Mouse (Mus musculus): ENCODE results near the gene B4galt5. TPM values are rescaled to one million over a fixed set of nuclear protein-coding genes. Genes with fewer than 3 reads are reported as not detected.

B4galt5 gene
- polyA plus RNA-seq, 1 experiment from 2014 or later = 7.6 TPM

GRCm38 (mm10) chr2:167281461-167281860 is 67.5 kb downstream of the B4galt5 start:
- no peaks in the 10 kb centered on the region for H3K36me3 ChIP-seq
- no peak overlapping the region for H3K27ac ChIP-seq
- H3K9ac ChIP-seq = no peak overlapping the region
- no peaks in the 10 kb centered on the region for H3K4me1 ChIP-seq
- 91% methylated on average over 13 of the region's 13 CpGs for WGBS
- H3K27me3 ChIP-seq = peaks cover 5% of the 10 kb centered on the region; the same call in 1 of the 2 replicates
- no peak overlapping the region for H3K4me2 ChIP-seq
- no peaks in the 10 kb centered on the region for H3K9me3 ChIP-seq
- ATAC-seq (ENCODE audit: insufficient number of reproducible peaks, insufficient read depth, low FRiP score, low TSS enrichment, low read depth) = no peak
- H3K4me3 ChIP-seq = no peak overlapping the region

- Histone ChIP-seq H3K36me3 (no peaks in the 10 kb centered on the region), H3K4me3 (no peak overlapping the region), H3K4me2 (no peak overlapping the region), H3K4me1 (no peaks in the 10 kb centered on the region), H3K9ac (no peak overlapping the region), H3K27ac (no peak overlapping the region), H3K9me3 (no peaks in the 10 kb centered on the region), H3K27me3 (peaks cover 5% of the 10 kb centered on the region; the same call in 1 of the 2 replicates)
- WGBS = 86% methylated on average over 4 of the region's 4 CpGs
- no peak for ATAC-seq (ENCODE audit: insufficient number of reproducible peaks, insufficient read depth, low FRiP score, low TSS enrichment, low read depth)
Observed at GRCm38 (mm10) chr2:167280986-167281310, 68.0 kb downstream of the B4galt5 start.

- Histone ChIP-seq H3K27ac (no peak overlapping the region), H3K4me3 (no peak overlapping the region), H3K4me2 (no peak overlapping the region), H3K9ac (no peak overlapping the region), H3K9me3 (no peaks in the 10 kb centered on the region), H3K27me3 (peaks cover 5% of the 10 kb centered on the region; the same call in 1 of the 2 replicates), H3K4me1 (no peaks in the 10 kb centered on the region), H3K36me3 (no peaks in the 10 kb centered on the region)
- ATAC-seq (ENCODE audit: insufficient number of reproducible peaks, insufficient read depth, low FRiP score, low TSS enrichment, low read depth) = peak; percentile 52; the same call in 1 of the 2 replicates
- WGBS = 43% methylated on average over 26 of the region's 26 CpGs
Observed at GRCm38 (mm10) chr2:167280090-167280985, 68.6 kb downstream of the B4galt5 start.

GRCm38 (mm10) chr2:167278751-167279526 is 70.0 kb downstream of the B4galt5 start:
- H3K9me3 ChIP-seq = no peaks in the 10 kb centered on the region
- no peak overlapping the region for H3K9ac ChIP-seq
- H3K4me3 ChIP-seq = no peak overlapping the region
- no peak overlapping the region for H3K27ac ChIP-seq
- H3K36me3 ChIP-seq = no peaks in the 10 kb centered on the region
- H3K27me3 ChIP-seq = peaks cover 5% of the 10 kb centered on the region; the same call in 1 of the 2 replicates
- no peak overlapping the region for H3K4me2 ChIP-seq
- no peaks in the 10 kb centered on the region for H3K4me1 ChIP-seq
- WGBS = 55% methylated on average over 17 of the region's 17 CpGs
- ATAC-seq (ENCODE audit: insufficient number of reproducible peaks, insufficient read depth, low FRiP score, low TSS enrichment, low read depth) = no peak

- Histone ChIP-seq H3K4me2 (no peak overlapping the region), H3K27me3 (peaks cover 5% of the 10 kb centered on the region; the same call in 1 of the 2 replicates), H3K36me3 (no peaks in the 10 kb centered on the region), H3K27ac (no peak overlapping the region), H3K9me3 (no peaks in the 10 kb centered on the region), H3K9ac (no peak overlapping the region), H3K4me1 (no peaks in the 10 kb centered on the region), H3K4me3 (no peak overlapping the region)
- no peak for ATAC-seq (ENCODE audit: insufficient number of reproducible peaks, insufficient read depth, low FRiP score, low TSS enrichment, low read depth)
- WGBS = 81% methylated on average over 7 of the region's 7 CpGs
Observed at GRCm38 (mm10) chr2:167278011-167278410, 71.0 kb downstream of the B4galt5 start.

GRCm38 (mm10) chr2:167277026-167277425 is 72.0 kb downstream of the B4galt5 start:
- Histone ChIP-seq H3K36me3 (no peaks in the 10 kb centered on the region), H3K9me3 (no peaks in the 10 kb centered on the region), H3K27me3 (peaks cover 5% of the 10 kb centered on the region; the same call in 1 of the 2 replicates), H3K4me2 (no peak overlapping the region), H3K4me3 (no peak overlapping the region), H3K27ac (no peak overlapping the region), H3K9ac (no peak overlapping the region), H3K4me1 (no peaks in the 10 kb centered on the region)
- ATAC-seq (ENCODE audit: insufficient number of reproducible peaks, insufficient read depth, low FRiP score, low TSS enrichment, low read depth) = no peak
- 47% methylated on average over 13 of the region's 13 CpGs for WGBS

GRCm38 (mm10) chr2:167275856-167276255 is 73.1 kb downstream of the B4galt5 start:
- Histone ChIP-seq H3K4me1 (no peaks in the 10 kb centered on the region), H3K9me3 (no peaks in the 10 kb centered on the region), H3K36me3 (no peaks in the 10 kb centered on the region), H3K4me3 (no peak overlapping the region), H3K4me2 (no peak overlapping the region), H3K9ac (no peak overlapping the region), H3K27me3 (peaks cover 5% of the 10 kb centered on the region; the same call in 1 of the 2 replicates), H3K27ac (no peak overlapping the region)
- 88% methylated on average over 10 of the region's 10 CpGs for WGBS
- no peak for ATAC-seq (ENCODE audit: insufficient number of reproducible peaks, insufficient read depth, low FRiP score, low TSS enrichment, low read depth)

- Histone ChIP-seq H3K4me1 (no peaks in the 10 kb centered on the region), H3K27ac (no peak overlapping the region), H3K36me3 (no peaks in the 10 kb centered on the region), H3K9ac (no peak overlapping the region; the same call in 1 of the 2 replicates), H3K27me3 (no peaks in the 10 kb centered on the region), H3K9me3 (no peaks in the 10 kb centered on the region), H3K4me3 (no peak overlapping the region), H3K4me2 (no peak overlapping the region)
- 63% methylated on average over 10 of the region's 10 CpGs for WGBS
- no peak for ATAC-seq (ENCODE audit: insufficient number of reproducible peaks, insufficient read depth, low FRiP score, low TSS enrichment, low read depth)
Observed at GRCm38 (mm10) chr2:167274713-167275465, 74.1 kb downstream of the B4galt5 start.

- H3K36me3 ChIP-seq = no peaks in the 10 kb centered on the region
- WGBS = 74% methylated on average over 13 of the region's 13 CpGs
- no peak for ATAC-seq (ENCODE audit: insufficient number of reproducible peaks, insufficient read depth, low FRiP score, low TSS enrichment, low read depth)
Observed at GRCm38 (mm10) chr2:167273206-167273740, 75.7 kb downstream of the B4galt5 start.

GRCm38 (mm10) chr2:167272706-167273105 is 76.3 kb downstream of the B4galt5 start:
- Histone ChIP-seq H3K4me3 (no peak overlapping the region), H3K4me1 (no peaks in the 10 kb centered on the region), H3K27ac (no peak overlapping the region), H3K4me2 (no peak overlapping the region), H3K27me3 (no peaks in the 10 kb centered on the region), H3K36me3 (no peaks in the 10 kb centered on the region), H3K9ac (no peak overlapping the region), H3K9me3 (no peaks in the 10 kb centered on the region)
- WGBS = 85% methylated on average over 3 of the region's 3 CpGs
- no peak for ATAC-seq (ENCODE audit: insufficient number of reproducible peaks, insufficient read depth, low FRiP score, low TSS enrichment, low read depth)

More at GRCm38 (mm10) chr2:167273206-167273740, 75.7 kb downstream of the B4galt5 start:
- H3K4me1 ChIP-seq = no peaks in the 10 kb centered on the region
- no peaks in the 10 kb centered on the region for H3K27me3 ChIP-seq
- H3K27ac ChIP-seq = no peak overlapping the region
- no peak overlapping the region for H3K4me2 ChIP-seq
- H3K9me3 ChIP-seq = no peaks in the 10 kb centered on the region
- H3K9ac ChIP-seq = no peak overlapping the region
- no peak overlapping the region for H3K4me3 ChIP-seq

GRCm38 (mm10) chr2:167271121-167271521 is 77.9 kb downstream of the B4galt5 start:
- WGBS = 72% methylated on average over 9 of the region's 9 CpGs
- no peak overlapping the region for H3K4me3 ChIP-seq
- H3K9ac ChIP-seq = no peak overlapping the region
- no peaks in the 10 kb centered on the region for H3K27me3 ChIP-seq
- H3K4me1 ChIP-seq = no peaks in the 10 kb centered on the region
- no peaks in the 10 kb centered on the region for H3K36me3 ChIP-seq
- H3K27ac ChIP-seq = no peak overlapping the region
- ATAC-seq (ENCODE audit: insufficient number of reproducible peaks, insufficient read depth, low FRiP score, low TSS enrichment, low read depth) = no peak
- H3K4me2 ChIP-seq = no peak overlapping the region
- no peaks in the 10 kb centered on the region for H3K9me3 ChIP-seq
